Mouse (Mus musculus): ENCODE measurements at regions not wholly inside any gene's neighbourhood (a gene's known extent, or its start where the extent isn't known, plus 50 kb on each side); places are given as distances from the start of the nearest gene placed in this dataset.

DNA sequence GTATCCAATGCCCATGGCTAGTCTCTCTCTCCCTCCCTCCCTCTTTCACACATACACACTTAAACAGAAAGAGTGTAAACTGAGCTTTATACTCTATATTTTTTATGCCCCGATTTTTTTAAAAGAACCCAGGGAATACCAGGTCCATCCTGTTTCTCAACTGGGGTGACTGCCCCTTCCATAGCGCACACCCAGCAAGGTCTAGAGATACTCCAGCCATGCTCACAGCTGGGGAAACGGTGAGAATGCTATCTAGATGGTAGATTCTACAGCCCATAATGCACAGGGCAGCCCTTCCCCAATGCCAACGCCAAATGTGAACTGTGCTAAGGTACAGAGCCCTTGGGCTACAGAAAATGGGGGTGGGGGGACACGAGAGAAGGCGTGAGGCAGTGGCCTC, 51.2 kb upstream of the Tln2 start:
- Histone ChIP-seq H3K27me3 (no peaks in the 10 kb centered on the region), H3K27ac (replicated peaks) (no peak overlapping the region), H3K9me3 (no peaks in the 10 kb centered on the region), H3K36me3 (no peaks in the 10 kb centered on the region), H3K4me3 (no peak overlapping the region), H3K9ac (no peak overlapping the region), H3K4me1 (replicated peaks) (peaks cover 14% of the 10 kb centered on the region), H3K4me2 (no peak overlapping the region)
- no peak for ATAC-seq (ENCODE audit: low read depth)
- 90% methylated on average over 6 of the region's 6 CpGs for WGBS

DNA sequence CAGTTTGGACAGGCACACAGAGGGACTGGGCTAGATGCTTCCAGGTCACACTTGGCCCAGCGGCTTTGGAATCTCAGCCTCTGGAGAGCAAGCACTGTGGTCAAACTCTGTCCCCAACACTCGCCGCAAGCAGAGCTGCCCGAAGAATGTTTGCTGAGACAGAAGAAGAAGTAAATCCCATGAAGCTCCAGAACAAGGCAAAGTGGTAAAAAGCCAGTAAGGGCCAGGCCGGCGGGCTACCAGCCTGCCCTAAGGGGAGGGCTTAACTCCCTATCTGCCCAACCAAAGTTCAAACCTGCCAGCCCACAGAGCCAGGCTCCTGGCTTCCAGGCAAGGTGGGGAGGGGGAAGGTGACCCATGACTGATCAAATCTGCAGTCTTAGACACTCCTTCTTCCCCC, 52.2 kb upstream of the Tln2 start:
- ATAC-seq (ENCODE audit: low read depth): no peak
- Histone ChIP-seq H3K9me3 (no peaks in the 10 kb centered on the region), H3K4me2 (no peak overlapping the region), H3K4me1 (replicated peaks) (peaks cover 14% of the 10 kb centered on the region), H3K9ac (no peak overlapping the region), H3K4me3 (no peak overlapping the region), H3K27me3 (no peaks in the 10 kb centered on the region), H3K27ac (replicated peaks) (no peak overlapping the region), H3K36me3 (no peaks in the 10 kb centered on the region)
- 93% methylated on average over 6 of the region's 6 CpGs for WGBS

DNA sequence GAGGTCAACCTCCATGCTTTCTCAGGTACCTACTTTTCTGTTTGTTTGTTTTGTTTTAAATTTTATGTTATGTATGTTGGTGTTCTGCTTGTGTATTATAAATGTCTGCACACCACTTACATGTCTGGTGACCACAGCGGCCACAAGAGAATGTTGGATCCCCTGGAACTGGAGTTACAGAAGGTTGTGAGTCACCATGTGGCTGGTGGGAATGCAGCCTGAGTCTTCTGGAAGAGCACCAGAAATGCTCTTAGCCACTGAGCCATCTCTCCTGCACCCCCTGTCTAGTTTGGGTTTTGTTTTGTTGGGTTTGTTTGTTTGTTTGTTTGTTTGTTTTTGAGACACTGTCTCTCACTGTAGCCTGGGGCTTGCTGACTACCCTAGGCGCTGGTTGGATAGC, 52.6 kb upstream of the Tln2 start:
- no peak overlapping the region for H3K4me2 ChIP-seq
- WGBS: 100% methylated on average over 2 of the region's 2 CpGs
- H3K36me3 ChIP-seq: no peaks in the 10 kb centered on the region
- H3K9ac ChIP-seq: no peak overlapping the region
- H3K4me3 ChIP-seq: no peak overlapping the region
- no peaks in the 10 kb centered on the region for H3K27me3 ChIP-seq
- no peak overlapping the region for H3K27ac ChIP-seq (replicated peaks)
- no peaks in the 10 kb centered on the region for H3K9me3 ChIP-seq
- H3K4me1 ChIP-seq (replicated peaks): peaks cover 18% of the 10 kb centered on the region
- no peak for ATAC-seq (ENCODE audit: low read depth)

DNA sequence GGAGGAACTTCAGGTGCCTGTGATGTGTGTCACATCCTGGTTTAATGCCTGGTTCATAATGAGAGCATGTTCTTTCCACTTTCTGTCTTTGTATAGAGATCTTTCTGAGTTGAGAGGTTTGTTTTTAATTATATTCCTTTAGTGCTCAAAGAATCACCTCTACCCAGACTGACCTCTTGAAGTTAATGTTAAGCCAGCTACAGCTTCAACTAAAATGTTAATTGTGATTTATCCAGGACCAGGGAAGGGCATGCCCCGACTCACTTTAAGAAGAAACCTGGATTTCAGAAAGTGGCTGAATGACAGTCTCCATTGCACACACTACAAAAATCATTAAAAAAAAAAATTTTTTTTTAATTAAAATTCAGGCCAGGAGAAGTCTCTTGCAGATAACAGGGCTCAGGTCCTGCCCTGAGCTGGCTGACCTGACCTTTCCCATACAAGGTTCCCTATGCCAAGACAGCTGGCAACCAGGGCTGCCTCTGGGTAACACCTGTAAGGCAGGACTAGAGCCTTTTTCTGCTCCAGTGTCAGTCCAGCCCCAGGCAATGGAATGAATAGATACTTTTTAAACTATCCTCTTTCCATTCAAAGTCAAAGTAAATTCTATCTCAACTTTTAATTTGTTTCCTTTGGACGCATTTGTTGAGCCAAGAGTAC, 54.7 kb upstream of the Tln2 start:
- ATAC-seq (ENCODE audit: low read depth): no peak
- H3K27ac ChIP-seq (replicated peaks): no peak overlapping the region
- no peaks in the 10 kb centered on the region for H3K9me3 ChIP-seq
- H3K4me3 ChIP-seq: no peak overlapping the region
- no peak overlapping the region for H3K4me2 ChIP-seq
- 87% methylated on average over 2 of the region's 2 CpGs for WGBS
- H3K9ac ChIP-seq: no peak overlapping the region
- peaks cover 24% of the 10 kb centered on the region for H3K4me1 ChIP-seq (replicated peaks)
- H3K36me3 ChIP-seq: no peaks in the 10 kb centered on the region
- H3K27me3 ChIP-seq: no peaks in the 10 kb centered on the region

DNA sequence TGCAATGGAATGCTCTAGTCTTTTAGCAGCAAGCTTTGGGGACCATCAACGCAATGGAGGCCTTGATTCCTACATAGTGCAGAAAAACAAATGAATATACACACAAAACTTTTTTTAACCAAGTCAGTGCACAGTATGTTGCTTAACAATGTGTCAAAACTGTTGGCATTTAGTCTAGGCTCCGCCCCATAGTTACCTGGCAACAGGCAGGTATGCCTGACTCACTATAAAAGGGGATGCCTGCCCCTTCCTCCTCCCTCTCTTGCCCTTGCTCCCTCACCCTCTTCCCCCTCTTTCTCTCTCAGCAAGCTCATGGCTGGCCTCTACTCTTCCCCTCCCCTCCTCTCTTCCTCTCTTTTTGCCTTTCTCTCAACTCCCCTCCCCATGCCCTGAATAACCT, 56.7 kb upstream of the Tln2 start:
- no peak for ATAC-seq (ENCODE audit: low read depth)
- Histone ChIP-seq H3K36me3 (no peaks in the 10 kb centered on the region), H3K27me3 (no peaks in the 10 kb centered on the region), H3K4me2 (no peak overlapping the region), H3K4me3 (no peak overlapping the region), H3K27ac (replicated peaks) (no peak overlapping the region), H3K9ac (no peak overlapping the region), H3K4me1 (replicated peaks) (peaks cover 24% of the 10 kb centered on the region), H3K9me3 (no peaks in the 10 kb centered on the region)
- WGBS: 87% methylated on average over 2 of the region's 2 CpGs

DNA sequence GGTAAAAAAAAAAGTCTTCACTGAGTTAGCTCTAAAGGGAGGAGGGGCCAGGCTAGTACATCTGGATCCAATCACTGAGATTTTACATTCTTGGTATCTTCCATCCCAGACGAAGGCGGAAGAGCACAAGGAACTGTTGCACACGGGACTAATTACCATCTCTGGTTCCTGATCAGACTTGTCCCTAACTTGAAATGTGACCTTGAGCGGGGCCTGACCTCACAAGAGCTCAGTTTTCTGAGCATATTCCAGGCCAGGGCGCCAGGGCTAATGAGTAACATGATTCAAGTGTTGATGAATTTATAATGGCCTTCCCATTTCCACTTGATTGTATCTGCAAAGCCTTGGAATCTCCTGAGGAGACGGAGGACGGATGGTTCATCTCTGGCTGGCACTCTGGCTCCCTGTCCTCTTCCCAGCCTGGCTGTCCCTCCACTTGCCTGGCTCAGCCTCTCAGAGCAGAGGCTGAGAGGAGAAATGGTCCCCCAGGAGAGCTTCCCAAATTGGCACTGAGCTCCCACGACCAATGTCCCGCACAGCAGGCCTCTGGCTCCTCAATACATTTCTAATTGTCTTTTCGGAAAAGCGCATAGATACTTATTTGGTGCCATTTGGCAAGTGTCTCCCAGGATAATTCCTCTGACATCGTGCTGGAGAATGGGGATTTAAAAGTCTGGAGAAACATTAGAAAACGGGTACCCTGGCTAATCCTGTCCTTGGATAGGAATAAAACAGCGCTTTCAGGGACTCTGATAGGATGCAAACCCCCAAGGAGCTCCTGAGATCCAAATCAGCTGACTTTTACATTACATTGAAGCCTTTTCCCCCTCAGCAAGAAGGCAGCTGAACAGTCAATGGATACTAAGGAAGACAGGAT, 58.1 kb upstream of the Tln2 start:
- no peaks in the 10 kb centered on the region for H3K27me3 ChIP-seq
- ATAC-seq (ENCODE audit: low read depth): no peak
- H3K9ac ChIP-seq: no peak overlapping the region
- H3K4me1 ChIP-seq (replicated peaks): peaks cover 24% of the 10 kb centered on the region
- H3K27ac ChIP-seq (replicated peaks): no peak overlapping the region
- H3K9me3 ChIP-seq: no peaks in the 10 kb centered on the region
- no peaks in the 10 kb centered on the region for H3K36me3 ChIP-seq
- 52% methylated on average over 14 of the region's 14 CpGs for WGBS
- H3K4me3 ChIP-seq: no peak overlapping the region
- H3K4me2 ChIP-seq: no peak overlapping the region

DNA sequence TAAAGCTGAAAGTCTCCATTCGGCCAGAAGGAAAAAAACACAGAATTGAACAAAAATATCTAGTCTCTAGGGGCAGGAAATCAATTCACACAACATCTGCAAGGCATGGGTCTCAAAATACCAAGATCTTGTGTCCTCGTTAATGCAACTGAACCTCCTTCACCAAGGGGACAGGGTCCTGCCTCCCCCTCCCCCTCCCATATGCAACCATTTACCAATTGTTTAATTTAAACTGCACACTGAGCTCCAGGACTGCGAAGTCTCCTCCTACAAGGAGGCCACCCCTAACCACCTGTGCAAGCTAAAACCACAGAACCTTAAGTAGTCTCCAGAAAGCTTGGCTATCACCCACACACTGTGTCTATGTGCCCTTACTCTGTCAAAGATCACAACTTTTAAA, 61.4 kb upstream of the Tln2 start:
- no peaks in the 10 kb centered on the region for H3K9me3 ChIP-seq
- 67% methylated on average over 3 of the region's 3 CpGs for WGBS

DNA sequence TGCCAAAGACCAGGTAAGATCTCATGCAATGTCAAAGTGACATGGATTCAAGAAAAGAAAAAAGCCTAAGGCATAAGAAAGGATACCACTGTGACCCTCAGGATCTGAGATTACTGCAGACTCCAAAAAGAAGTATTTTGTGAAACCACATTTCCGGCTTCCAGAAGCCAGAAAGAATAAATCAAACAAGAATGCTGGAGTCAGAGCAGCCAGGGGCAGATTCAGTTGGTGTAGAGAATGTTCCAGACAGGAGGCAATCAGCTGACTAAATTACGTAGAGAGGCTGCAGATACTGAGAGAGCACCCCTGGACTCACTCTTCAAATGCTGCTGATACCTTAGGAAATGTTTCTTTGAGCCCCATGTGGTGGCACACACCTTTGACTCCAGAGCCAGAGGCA, 67.7 kb upstream of the Tln2 start:
- WGBS: 84% methylated on average over 2 of the region's 2 CpGs
- Histone ChIP-seq H3K9me3 (no peaks in the 10 kb centered on the region), H3K4me1 (replicated peaks) (peaks cover 21% of the 10 kb centered on the region), H3K9ac (no peak overlapping the region), H3K36me3 (no peaks in the 10 kb centered on the region), H3K27ac (replicated peaks) (no peak overlapping the region), H3K27me3 (peaks cover 21% of the 10 kb centered on the region), H3K4me2 (no peak overlapping the region), H3K4me3 (no peak overlapping the region)
- no peak for ATAC-seq (ENCODE audit: low read depth)

More for the DNA sequence above, 61.4 kb upstream of the Tln2 start:
- no peak overlapping the region for H3K9ac ChIP-seq
- H3K36me3 ChIP-seq: no peaks in the 10 kb centered on the region
- H3K27me3 ChIP-seq: no peaks in the 10 kb centered on the region
- no peak overlapping the region for H3K4me2 ChIP-seq
- no peak for ATAC-seq (ENCODE audit: low read depth)
- H3K27ac ChIP-seq (replicated peaks): no peak overlapping the region
- H3K4me3 ChIP-seq: no peak overlapping the region
- peaks cover 19% of the 10 kb centered on the region for H3K4me1 ChIP-seq (replicated peaks)

DNA sequence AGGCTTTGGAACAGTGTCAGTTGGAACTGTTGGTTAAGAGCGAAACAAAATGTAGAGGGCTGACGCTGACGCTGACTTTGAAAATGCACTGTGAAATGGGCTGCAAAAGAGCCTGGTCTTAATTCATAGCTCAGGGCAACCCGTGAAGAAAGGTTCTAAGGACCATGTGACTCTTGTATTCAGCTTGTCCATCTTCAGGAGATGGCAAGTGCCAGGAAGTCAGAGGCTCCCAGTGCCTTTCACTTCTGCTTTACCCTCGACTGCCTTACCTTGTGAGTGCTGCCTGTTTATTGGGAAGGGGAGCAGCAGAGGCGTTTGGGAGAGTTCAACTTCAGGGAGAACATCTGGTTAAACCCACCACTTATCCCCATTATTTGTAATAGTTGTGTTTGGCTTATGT, 70.1 kb upstream of the Tln2 start:
- 27% methylated on average over 6 of the region's 6 CpGs for WGBS
- no peak for ATAC-seq (ENCODE audit: low read depth)
- Histone ChIP-seq H3K4me1 (replicated peaks) (peaks cover 29% of the 10 kb centered on the region), H3K9ac (no peak overlapping the region), H3K4me3 (no peak overlapping the region), H3K9me3 (no peaks in the 10 kb centered on the region), H3K4me2 (no peak overlapping the region), H3K36me3 (no peaks in the 10 kb centered on the region), H3K27ac (replicated peaks) (no peak overlapping the region), H3K27me3 (peaks cover 22% of the 10 kb centered on the region)

DNA sequence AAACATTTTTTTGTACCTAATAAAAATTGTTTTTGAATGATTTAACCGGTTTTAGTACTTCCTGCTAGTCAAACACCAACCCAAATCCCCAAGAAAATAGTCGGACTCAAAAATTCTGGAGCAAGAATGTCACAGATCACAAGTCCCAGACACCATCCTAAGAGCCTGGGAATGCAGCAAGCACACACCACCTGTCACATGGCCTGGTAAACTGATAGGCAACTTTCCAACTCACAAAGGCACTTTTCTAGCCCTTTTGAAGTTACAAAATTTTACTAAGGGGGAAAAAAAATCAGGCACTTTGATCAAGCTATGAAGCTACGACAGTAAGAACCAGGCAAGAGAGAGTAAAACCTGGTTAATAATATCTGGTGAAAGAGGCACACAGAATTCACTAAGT, 70.7 kb upstream of the Tln2 start:
- H3K27me3 ChIP-seq: peaks cover 22% of the 10 kb centered on the region
- H3K27ac ChIP-seq (replicated peaks): no peak overlapping the region
- no peaks in the 10 kb centered on the region for H3K9me3 ChIP-seq
- ATAC-seq (ENCODE audit: low read depth): no peak
- 82% methylated on average over 3 of the region's 3 CpGs for WGBS
- H3K36me3 ChIP-seq: no peaks in the 10 kb centered on the region
- peaks cover 30% of the 10 kb centered on the region for H3K4me1 ChIP-seq (replicated peaks)
- H3K4me3 ChIP-seq: no peak overlapping the region
- no peak overlapping the region for H3K4me2 ChIP-seq
- no peak overlapping the region for H3K9ac ChIP-seq

DNA sequence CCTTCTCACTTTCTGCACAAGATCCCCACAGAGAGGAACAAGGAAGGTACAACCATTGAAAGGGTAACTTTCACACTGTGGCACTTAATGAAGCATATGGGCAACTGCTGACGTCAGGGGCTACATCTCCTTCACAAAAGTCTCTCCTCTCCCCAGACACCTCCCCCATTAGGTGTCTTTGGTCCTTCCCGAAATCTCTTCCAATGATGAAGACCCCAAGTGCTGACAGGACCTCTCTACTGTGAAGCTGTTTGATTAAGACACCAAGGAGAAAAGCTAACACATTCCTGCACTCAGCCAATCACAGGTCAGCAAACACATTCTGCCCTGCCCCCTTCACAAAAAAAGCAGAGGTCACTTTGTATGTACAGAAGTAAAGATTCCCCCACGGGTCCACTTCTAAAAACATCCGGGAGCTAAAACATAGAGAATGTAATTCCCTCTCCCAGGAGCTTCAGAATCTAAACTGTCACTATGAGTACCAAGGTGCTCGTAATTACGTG, 72.3 kb upstream of the Tln2 start:
- H3K27ac ChIP-seq (replicated peaks): no peak overlapping the region; the same call in 1 of the 2 replicates
- ATAC-seq (ENCODE audit: low read depth): no peak
- no peaks in the 10 kb centered on the region for H3K36me3 ChIP-seq
- H3K4me2 ChIP-seq: peak overlapping the region; percentile 89
- peak overlapping the region; percentile 82 for H3K9ac ChIP-seq
- peaks cover 22% of the 10 kb centered on the region for H3K27me3 ChIP-seq
- no peaks in the 10 kb centered on the region for H3K9me3 ChIP-seq
- 3% methylated on average over 6 of the region's 6 CpGs for WGBS
- H3K4me1 ChIP-seq (replicated peaks): peaks cover 30% of the 10 kb centered on the region
- H3K4me3 ChIP-seq: peak overlapping the region; percentile 72

DNA sequence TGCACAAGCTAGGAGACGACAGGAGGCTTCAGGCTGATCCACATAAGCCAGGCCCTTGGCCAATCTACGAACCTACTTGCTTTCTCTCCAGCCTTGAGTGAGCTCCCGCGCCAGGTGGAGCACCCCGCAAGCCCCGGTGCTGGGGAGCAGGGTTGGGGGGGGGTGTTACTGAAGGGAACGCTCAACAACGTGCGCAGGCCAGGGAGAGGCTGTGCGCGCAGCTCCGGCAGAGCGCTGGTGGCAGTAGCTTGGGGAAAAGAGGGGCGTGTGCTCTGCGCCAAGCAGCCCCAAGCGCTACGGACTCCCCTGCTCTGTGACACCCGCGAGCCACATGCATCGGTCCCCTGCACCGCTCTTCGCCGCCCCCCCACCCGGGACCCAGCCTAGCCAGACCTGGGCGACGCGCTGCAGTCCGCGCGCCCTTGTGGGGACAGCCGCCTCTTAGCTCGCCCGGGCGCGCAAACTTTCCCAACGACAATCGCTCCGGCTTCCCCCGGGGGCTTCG, 73.1 kb upstream of the Tln2 start:
- H3K27ac ChIP-seq (replicated peaks): peak overlapping the region; percentile 92

More for the DNA sequence above, 73.1 kb upstream of the Tln2 start:
- peak; percentile 69 for ATAC-seq (ENCODE audit: low read depth)
- Histone ChIP-seq H3K4me3 (peak overlapping the region; percentile 72), H3K4me2 (peak overlapping the region; percentile 89), H3K27me3 (peaks cover 22% of the 10 kb centered on the region), H3K4me1 (replicated peaks) (peaks cover 30% of the 10 kb centered on the region), H3K9me3 (no peaks in the 10 kb centered on the region), H3K9ac (peak overlapping the region; percentile 82), H3K36me3 (no peaks in the 10 kb centered on the region)
- WGBS: 0% methylated on average over 40 of the region's 40 CpGs
